Mouse (Mus musculus): ENCODE measurements around the gene Rpn1. TPM values are rescaled to one million over a fixed set of nuclear protein-coding genes. Genes with fewer than 3 reads are reported as not detected.
"Not testable (repeated sequence)": the region's sequence is repeated elsewhere in the genome, so short reads cannot be mapped to it uniquely, and the experiment has no call there.

Gene Rpn1
- polyA plus RNA-seq, 1 experiment from 2014 or later: 173 TPM

DNA sequence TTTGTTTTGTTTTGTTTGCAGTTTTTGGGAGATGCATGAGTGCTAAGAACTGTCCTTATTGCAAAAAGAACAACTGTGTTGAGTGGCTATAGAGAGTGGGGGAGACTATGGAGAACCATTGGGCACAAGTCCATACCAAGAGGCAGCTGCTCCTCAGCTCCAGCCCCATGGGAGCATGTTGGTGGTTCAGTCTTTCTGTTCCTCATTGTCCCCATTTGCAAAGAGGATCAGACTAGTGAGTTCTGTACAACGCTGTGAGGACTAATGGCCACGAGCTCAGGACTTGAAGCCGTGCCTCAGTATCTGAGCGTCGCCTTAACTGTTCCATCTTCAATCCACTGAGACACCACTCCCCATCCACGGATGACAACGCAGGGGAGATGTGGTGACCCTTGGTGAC lies 36.5 kb downstream of the Rpn1 start:
- H3K4me1 ChIP-seq (ENCODE audit: control insufficient read depth, low read depth, low read length): peaks cover 26% of the 10 kb centered on the region

DNA sequence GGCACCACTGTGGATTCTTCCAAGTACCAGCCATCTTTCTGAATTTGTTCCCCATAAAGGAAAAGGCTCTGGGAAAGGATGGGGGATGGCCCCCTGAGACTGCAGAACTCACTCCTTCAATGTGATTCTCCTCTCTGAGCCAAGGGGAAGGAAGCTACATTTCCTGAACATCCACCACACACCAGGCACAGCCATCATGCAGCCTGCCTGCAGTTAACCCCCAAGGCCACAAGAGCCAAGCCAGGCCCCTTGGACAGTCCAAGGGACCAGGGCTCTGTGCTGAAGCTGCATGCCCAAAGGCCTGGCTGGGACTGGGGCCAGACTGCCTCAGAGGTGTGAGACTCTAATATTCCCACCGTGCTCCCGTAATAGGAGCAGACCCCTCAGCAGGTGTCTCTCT lies 37.5 kb downstream of the Rpn1 start:
- no peak for ATAC-seq (ENCODE audit: low read depth)

More for the DNA sequence above, 36.5 kb downstream of the Rpn1 start:
- 64% methylated on average over 7 of the region's 7 CpGs for WGBS (ENCODE audit: insufficient replicate concordance)
- Histone ChIP-seq H3K9ac (ENCODE audit: low read depth, low read length) (no peak overlapping the region), H3K9me3 (replicated peaks; ENCODE audit: control insufficient read depth, low read length) (no peaks in the 10 kb centered on the region), H3K4me3 (ENCODE audit: low read depth, low read length) (no peak overlapping the region), H3K4me2 (ENCODE audit: low read depth, low read length) (no peak overlapping the region), H3K36me3 (ENCODE audit: control insufficient read depth, insufficient read depth) (no peaks in the 10 kb centered on the region), H3K27ac (ENCODE audit: low read length) (no peak overlapping the region), H3K27me3 (ENCODE audit: control insufficient read depth, insufficient read depth, low read depth, low read length) (no peaks in the 10 kb centered on the region)
- ATAC-seq (ENCODE audit: low read depth): no peak

DNA sequence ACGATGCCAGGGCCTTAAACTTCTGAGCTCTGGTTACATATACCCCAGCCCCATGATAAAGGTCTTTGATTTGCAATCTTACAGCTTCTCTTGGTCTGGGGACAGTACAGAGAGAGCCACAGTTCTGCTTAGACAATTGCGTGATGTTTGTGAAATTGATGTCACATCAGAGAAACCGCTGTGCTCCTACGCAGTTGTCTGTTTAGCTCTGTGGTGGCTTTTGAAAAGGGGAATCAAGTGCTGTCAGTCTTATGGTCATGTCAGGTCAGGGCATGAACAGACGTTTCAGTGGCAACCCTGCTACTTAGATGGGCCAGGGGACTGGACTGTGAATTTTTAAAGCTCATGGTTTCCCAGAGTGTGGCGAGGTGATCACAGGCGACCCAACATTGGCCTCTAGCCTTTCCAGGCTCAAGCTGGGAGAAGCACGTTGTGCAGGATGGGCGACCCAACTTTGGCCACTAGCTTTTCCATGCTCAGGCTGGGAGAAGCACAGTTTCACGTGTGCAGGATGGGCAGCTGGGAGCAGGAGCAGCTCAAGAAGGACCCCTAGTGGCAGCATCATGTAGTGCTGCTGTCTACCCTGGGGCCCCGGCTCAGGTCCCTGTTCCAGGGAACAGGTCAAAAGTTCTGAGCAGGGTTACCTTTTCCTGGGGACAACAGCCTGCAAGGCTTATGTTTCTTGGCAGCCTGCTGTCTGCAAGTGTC lies 39.0 kb downstream of the Rpn1 start:
- Histone ChIP-seq H3K4me3 (ENCODE audit: low read depth, low read length) (no peak overlapping the region), H3K27me3 (ENCODE audit: control insufficient read depth, insufficient read depth, low read depth, low read length) (no peaks in the 10 kb centered on the region), H3K9me3 (replicated peaks; ENCODE audit: control insufficient read depth, low read length) (no peaks in the 10 kb centered on the region), H3K4me2 (ENCODE audit: low read depth, low read length) (peak overlapping the region; percentile 41), H3K27ac (ENCODE audit: low read length) (no peak overlapping the region), H3K4me1 (ENCODE audit: control insufficient read depth, low read depth, low read length) (peaks cover 9% of the 10 kb centered on the region), H3K36me3 (ENCODE audit: control insufficient read depth, insufficient read depth) (no peaks in the 10 kb centered on the region), H3K9ac (ENCODE audit: low read depth, low read length) (no peak overlapping the region)
- no peak for ATAC-seq (ENCODE audit: low read depth)
- WGBS (ENCODE audit: insufficient replicate concordance): 35% methylated on average over 11 of the region's 11 CpGs

More for the DNA sequence above, 37.5 kb downstream of the Rpn1 start:
- Histone ChIP-seq H3K36me3 (ENCODE audit: control insufficient read depth, insufficient read depth) (no peaks in the 10 kb centered on the region), H3K27me3 (ENCODE audit: control insufficient read depth, insufficient read depth, low read depth, low read length) (no peaks in the 10 kb centered on the region), H3K27ac (ENCODE audit: low read length) (no peak overlapping the region), H3K4me3 (ENCODE audit: low read depth, low read length) (no peak overlapping the region), H3K9me3 (replicated peaks; ENCODE audit: control insufficient read depth, low read length) (no peaks in the 10 kb centered on the region), H3K4me1 (ENCODE audit: control insufficient read depth, low read depth, low read length) (peaks cover 16% of the 10 kb centered on the region), H3K9ac (ENCODE audit: low read depth, low read length) (no peak overlapping the region), H3K4me2 (ENCODE audit: low read depth, low read length) (no peak overlapping the region)
- 64% methylated on average over 2 of the region's 2 CpGs for WGBS (ENCODE audit: insufficient replicate concordance)

DNA sequence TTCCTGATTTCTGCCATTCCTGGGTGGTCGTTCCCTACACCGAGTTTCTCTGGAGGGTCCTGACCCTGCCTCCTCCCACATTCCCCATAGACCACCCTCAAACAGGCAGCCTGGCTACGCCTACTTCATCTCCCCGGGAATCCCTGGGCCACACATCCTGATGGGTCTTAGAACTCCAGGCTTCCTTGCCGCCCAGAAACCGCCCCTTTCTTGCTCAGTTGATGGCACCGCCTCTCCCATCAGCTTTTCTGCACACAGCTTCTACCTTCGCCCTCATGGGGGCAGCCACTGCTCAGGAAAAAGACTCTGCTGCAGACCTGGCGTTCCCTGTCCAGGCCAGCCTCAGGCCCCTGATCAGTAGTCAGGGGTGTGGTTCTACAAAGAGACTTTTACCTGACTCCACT lies 39.6 kb downstream of the Rpn1 start:
- H3K9ac ChIP-seq (ENCODE audit: low read depth, low read length): no peak overlapping the region

DNA sequence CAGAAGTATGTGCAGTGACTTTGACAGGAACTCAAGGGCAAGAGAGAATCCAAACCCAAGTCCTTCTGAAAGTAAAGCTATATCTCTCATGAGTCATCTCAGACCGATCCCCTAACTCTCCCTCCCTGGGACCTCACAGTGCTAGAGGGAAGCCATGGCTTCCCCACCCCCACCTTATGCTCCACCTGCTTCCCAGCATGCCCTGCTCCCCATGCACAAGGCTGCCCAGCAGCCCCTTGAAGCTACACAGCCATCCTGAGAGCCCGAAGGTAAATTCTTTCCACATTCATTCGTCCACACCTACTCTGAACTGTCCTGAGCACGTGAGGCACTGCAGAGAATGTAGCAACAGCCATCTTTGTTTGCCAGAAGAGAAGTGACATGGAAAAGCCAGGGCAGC lies 40.3 kb downstream of the Rpn1 start:
- H3K4me2 ChIP-seq (ENCODE audit: low read depth, low read length): no peak overlapping the region
- WGBS (ENCODE audit: insufficient replicate concordance): 62% methylated on average over 4 of the region's 4 CpGs
- H3K27me3 ChIP-seq (ENCODE audit: control insufficient read depth, insufficient read depth, low read depth, low read length): no peaks in the 10 kb centered on the region
- no peaks in the 10 kb centered on the region for H3K36me3 ChIP-seq (ENCODE audit: control insufficient read depth, insufficient read depth)
- peaks cover 9% of the 10 kb centered on the region for H3K4me1 ChIP-seq (ENCODE audit: control insufficient read depth, low read depth, low read length)
- no peak overlapping the region for H3K4me3 ChIP-seq (ENCODE audit: low read depth, low read length)
- no peaks in the 10 kb centered on the region for H3K9me3 ChIP-seq (replicated peaks; ENCODE audit: control insufficient read depth, low read length)
- H3K27ac ChIP-seq (ENCODE audit: low read length): no peak overlapping the region
- H3K9ac ChIP-seq (ENCODE audit: low read depth, low read length): no peak overlapping the region
- ATAC-seq (ENCODE audit: low read depth): no peak

More for the DNA sequence above, 39.6 kb downstream of the Rpn1 start:
- H3K36me3 ChIP-seq (ENCODE audit: control insufficient read depth, insufficient read depth): no peaks in the 10 kb centered on the region
- no peak overlapping the region for H3K4me3 ChIP-seq (ENCODE audit: low read depth, low read length)
- ATAC-seq (ENCODE audit: low read depth): peak; percentile 78
- H3K27me3 ChIP-seq (ENCODE audit: control insufficient read depth, insufficient read depth, low read depth, low read length): no peaks in the 10 kb centered on the region
- 3% methylated on average over 9 of the region's 9 CpGs for WGBS (ENCODE audit: insufficient replicate concordance)
- no peak overlapping the region for H3K27ac ChIP-seq (ENCODE audit: low read length)
- peak overlapping the region; percentile 41 for H3K4me2 ChIP-seq (ENCODE audit: low read depth, low read length)
- no peaks in the 10 kb centered on the region for H3K9me3 ChIP-seq (replicated peaks; ENCODE audit: control insufficient read depth, low read length)
- peaks cover 9% of the 10 kb centered on the region for H3K4me1 ChIP-seq (ENCODE audit: control insufficient read depth, low read depth, low read length)

DNA sequence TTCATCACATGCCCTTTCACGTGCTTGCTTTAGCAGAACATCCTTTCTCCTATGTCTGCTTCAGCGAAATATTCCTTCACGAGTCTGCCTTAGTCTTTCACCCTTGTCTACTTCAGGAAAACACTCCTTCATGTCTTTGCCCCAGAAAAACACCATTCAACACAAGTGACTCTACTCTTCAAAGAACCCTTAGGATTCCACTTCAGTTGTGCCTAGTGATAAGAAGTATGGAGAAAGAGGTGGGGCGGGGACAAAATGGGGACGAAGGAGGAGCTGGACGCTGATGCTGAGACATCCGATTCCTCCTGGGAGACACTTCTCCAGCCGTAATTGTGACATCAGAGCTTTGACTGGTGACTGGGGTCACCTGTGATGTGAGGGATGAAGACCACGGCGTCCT lies 41.5 kb downstream of the Rpn1 start:
- H3K4me1 ChIP-seq (ENCODE audit: control insufficient read depth, low read depth, low read length); H3K27me3 ChIP-seq (ENCODE audit: control insufficient read depth, insufficient read depth, low read depth, low read length); H3K9ac ChIP-seq (ENCODE audit: low read depth, low read length); H3K36me3 ChIP-seq (ENCODE audit: control insufficient read depth, insufficient read depth); H3K4me3 ChIP-seq (ENCODE audit: low read depth, low read length); ATAC-seq (ENCODE audit: low read depth); H3K27ac ChIP-seq (ENCODE audit: low read length); H3K4me2 ChIP-seq (ENCODE audit: low read depth, low read length); H3K9me3 ChIP-seq (replicated peaks; ENCODE audit: control insufficient read depth, low read length): not testable (repeated sequence)
- 74% methylated on average over 10 of the region's 10 CpGs for WGBS (ENCODE audit: insufficient replicate concordance)

DNA sequence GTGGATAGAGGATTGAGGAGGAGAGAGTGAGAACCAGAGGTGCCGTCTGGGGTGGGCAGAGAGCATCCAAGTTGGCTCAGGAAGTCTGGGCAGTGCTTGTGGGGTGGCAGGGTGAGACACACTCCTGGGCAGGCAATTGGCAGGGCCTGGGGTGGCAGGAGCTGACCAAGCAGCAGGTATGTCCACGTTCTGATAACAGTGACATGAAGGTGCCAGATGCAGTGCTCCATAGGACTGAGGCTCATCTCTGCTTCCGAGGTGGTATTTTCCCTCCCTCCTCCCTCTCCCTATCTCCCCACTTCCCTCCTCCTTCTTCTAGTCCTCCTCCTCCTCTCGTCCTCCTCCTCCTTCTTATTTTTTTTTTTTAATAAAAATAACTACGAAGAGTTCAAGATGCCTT lies 47.2 kb downstream of the Rpn1 start:
- Histone ChIP-seq H3K27me3 (ENCODE audit: control insufficient read depth, insufficient read depth, low read depth, low read length) (peaks cover 8% of the 10 kb centered on the region), H3K9me3 (replicated peaks; ENCODE audit: control insufficient read depth, low read length) (no peaks in the 10 kb centered on the region), H3K4me1 (ENCODE audit: control insufficient read depth, low read depth, low read length) (peaks cover 6% of the 10 kb centered on the region; the same call in 1 of the 2 replicates), H3K9ac (ENCODE audit: low read depth, low read length) (no peak overlapping the region), H3K27ac (ENCODE audit: low read length) (no peak overlapping the region), H3K4me3 (ENCODE audit: low read depth, low read length) (no peak overlapping the region), H3K36me3 (ENCODE audit: control insufficient read depth, insufficient read depth) (no peaks in the 10 kb centered on the region), H3K4me2 (ENCODE audit: low read depth, low read length) (no peak overlapping the region)
- WGBS (ENCODE audit: insufficient replicate concordance): 20% methylated on average over 5 of the region's 5 CpGs
- ATAC-seq (ENCODE audit: low read depth): no peak

DNA sequence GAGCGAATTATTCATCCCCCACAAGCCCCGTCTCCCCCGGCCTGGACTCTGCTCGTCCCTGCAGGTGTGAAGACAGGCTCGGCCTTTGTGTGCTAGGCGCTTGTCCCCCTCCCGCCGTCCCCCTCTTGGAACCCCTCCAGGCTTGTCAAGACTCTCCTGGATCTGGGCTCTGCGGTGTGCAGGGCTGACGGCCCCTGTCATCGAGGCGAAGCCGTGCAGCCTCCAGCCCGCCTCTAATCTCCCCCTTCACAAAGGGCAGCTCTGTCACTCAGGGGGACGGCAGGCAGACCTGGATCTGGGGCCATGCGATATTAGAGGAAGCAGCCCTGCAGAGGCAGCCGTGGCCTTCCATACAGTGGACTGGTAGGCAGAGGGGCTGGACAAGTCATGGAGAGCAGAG lies 47.8 kb downstream of the Rpn1 start:
- H3K27me3 ChIP-seq (ENCODE audit: control insufficient read depth, insufficient read depth, low read depth, low read length): peaks cover 12% of the 10 kb centered on the region
- no peak for ATAC-seq (ENCODE audit: low read depth)
- H3K27ac ChIP-seq (ENCODE audit: low read length): no peak overlapping the region
- WGBS (ENCODE audit: insufficient replicate concordance): 16% methylated on average over 17 of the region's 17 CpGs
- no peaks in the 10 kb centered on the region for H3K36me3 ChIP-seq (ENCODE audit: control insufficient read depth, insufficient read depth)
- H3K9me3 ChIP-seq (replicated peaks; ENCODE audit: control insufficient read depth, low read length): no peaks in the 10 kb centered on the region
- peaks cover 6% of the 10 kb centered on the region; the same call in 1 of the 2 replicates for H3K4me1 ChIP-seq (ENCODE audit: control insufficient read depth, low read depth, low read length)
- H3K4me3 ChIP-seq (ENCODE audit: low read depth, low read length): no peak overlapping the region
- no peak overlapping the region for H3K4me2 ChIP-seq (ENCODE audit: low read depth, low read length)
- H3K9ac ChIP-seq (ENCODE audit: low read depth, low read length): no peak overlapping the region

DNA sequence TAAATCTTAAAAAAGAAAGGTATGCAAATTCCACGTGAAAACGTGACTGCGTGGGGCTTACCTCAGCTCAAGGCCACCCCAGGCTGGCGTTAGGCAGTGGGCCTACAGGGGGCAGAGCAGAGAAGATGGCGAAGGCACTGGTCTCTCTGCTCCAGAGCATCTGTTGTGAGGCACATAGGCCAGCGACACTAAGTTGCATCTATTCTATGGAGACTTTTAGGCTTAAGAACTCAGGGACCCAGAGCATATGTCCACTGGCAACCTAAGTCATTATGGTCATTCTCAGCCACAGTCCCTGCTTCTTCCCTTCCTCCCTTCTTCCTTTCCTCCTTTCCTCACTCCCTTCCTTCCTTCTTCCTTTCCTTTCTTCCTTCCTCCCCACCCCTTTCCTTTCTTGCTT lies 48.8 kb downstream of the Rpn1 start:
- H3K4me3 ChIP-seq (ENCODE audit: low read depth, low read length): no peak overlapping the region
- no peak overlapping the region for H3K27ac ChIP-seq (ENCODE audit: low read length)
- H3K4me2 ChIP-seq (ENCODE audit: low read depth, low read length): no peak overlapping the region
- peaks cover 6% of the 10 kb centered on the region; the same call in 1 of the 2 replicates for H3K4me1 ChIP-seq (ENCODE audit: control insufficient read depth, low read depth, low read length)
- H3K9me3 ChIP-seq (replicated peaks; ENCODE audit: control insufficient read depth, low read length): no peaks in the 10 kb centered on the region
- H3K9ac ChIP-seq (ENCODE audit: low read depth, low read length): no peak overlapping the region
- no peaks in the 10 kb centered on the region for H3K36me3 ChIP-seq (ENCODE audit: control insufficient read depth, insufficient read depth)
- H3K27me3 ChIP-seq (ENCODE audit: control insufficient read depth, insufficient read depth, low read depth, low read length): peaks cover 21% of the 10 kb centered on the region
- 68% methylated on average over 6 of the region's 6 CpGs for WGBS (ENCODE audit: insufficient replicate concordance)
- no peak for ATAC-seq (ENCODE audit: low read depth)

All from liver, embryonic 16.5 days (tissue).